Mouse (Mus musculus) neural tube, embryonic 13.5 days (tissue): Measurements from ENCODE around the gene Tas2r140. TPM values are rescaled to one million over a fixed set of nuclear protein-coding genes. Genes with fewer than 3 reads are reported as not detected.
A peak's percentile ranks its signal among the peaks of the same experiment; 100 is the strongest.

Source experiments
- ATAC-seq: fragments of 200-750 bp; cut with Nextera tagmentation; 2 replicates; pipeline ENCODE4 v1.8.0; 2017; ENCODE audit warnings: low read depth, mild to moderate bottlenecking, moderate TSS enrichment, moderate library complexity
- H3K27ac ChIP-seq: fragments of 300-500 bp; sonication (generic); replicated peaks from 2 replicates; pipeline ENCODE4 v1.5.1; 2015; ENCODE audit warnings: moderate library complexity, mild to moderate bottlenecking, inconsistent platforms
- H3K27me3 ChIP-seq: fragments of 300-500 bp; sonication (generic); 2 replicates; pipeline ENCODE4 v1.6.1; 2015; ENCODE audit warnings: mild to moderate bottlenecking, inconsistent platforms
- H3K36me3 ChIP-seq: fragments of 300-500 bp; sonication (generic); 2 replicates; pipeline ENCODE4 v1.6.1; 2015; ENCODE audit warnings: mild to moderate bottlenecking, inconsistent platforms
- H3K4me1 ChIP-seq: fragments of 300-500 bp; sonication (generic); replicated peaks from 2 replicates; pipeline ENCODE4 v1.6.1; 2015; ENCODE audit warnings: inconsistent platforms
- H3K4me2 ChIP-seq: fragments of 300-500 bp; sonication (generic); 2 replicates; pipeline ENCODE4 v1.6.1; 2015; ENCODE audit warnings: inconsistent platforms, mild to moderate bottlenecking, moderate library complexity
- H3K4me3 ChIP-seq: fragments of 300-500 bp; sonication (generic); 2 replicates; pipeline ENCODE4 v1.5.1; 2015; ENCODE audit warnings: mild to moderate bottlenecking, inconsistent platforms
- H3K9ac ChIP-seq: fragments of 300-500 bp; sonication (generic); 2 replicates; pipeline ENCODE4 v1.6.1; 2015; ENCODE audit warnings: moderate library complexity, mild to moderate bottlenecking, inconsistent platforms
- H3K9me3 ChIP-seq: fragments of 300-500 bp; sonication (generic); 2 replicates; pipeline ENCODE4 v1.6.1; 2016; ENCODE audit warnings: inconsistent platforms
- WGBS: fragments of 180-500 bp; shearing (Covaris S2); methylation state at CpG from one replicate; pipeline ENCODE4 v1.1.7; 2015; 5-methylcytosine and 5-hydroxymethylcytosine counted together
- polyA plus RNA-seq: library from polyadenylated mRNA; unstranded; fragments of >200 nt; fragmentation: Nextera tagmentation; extraction: Ambion mirVana; gene quantifications from 2 replicates; pipeline ENCODE4 v1.2.1, GENCODE M21; 2015

The Tas2r140 gene
- polyA plus RNA-seq = not detected in 2 replicates

GRCm38 (mm10) chr6:133055716-133056115 lies at the start of gene Tas2r140:
TSS of gene Tas2r140 (minus strand) at chr6:133055816.
- no peak within 1 kb of the TSS for H3K27ac ChIP-seq
- H3K36me3 ChIP-seq = no peaks in the 10 kb centered on the region
- H3K9ac ChIP-seq = no peak within 1 kb of the TSS
- no peaks in the 10 kb centered on the region for H3K4me1 ChIP-seq
- H3K4me3 ChIP-seq = no peak within 1 kb of the TSS
- H3K27me3 ChIP-seq = no peaks in the 10 kb centered on the region
- H3K4me2 ChIP-seq = no peak within 1 kb of the TSS
- no peak for ATAC-seq
- no peaks in the 10 kb centered on the region for H3K9me3 ChIP-seq

GRCm38 (mm10) chr6:133104609-133104921 lies 48.9 kb upstream of the Tas2r140 start, which contains the start of gene Smim10l1:
TSS of gene Smim10l1 (plus strand) at chr6:133104909.
- peak within 1 kb of the TSS; percentile 77 for H3K4me3 ChIP-seq
- H3K9me3 ChIP-seq = no peaks in the 10 kb centered on the region
- peak within 1 kb of the TSS; percentile 99 for H3K27ac ChIP-seq
- H3K9ac ChIP-seq = peak within 1 kb of the TSS; percentile 98
- peaks cover 13% of the 10 kb centered on the region for H3K4me1 ChIP-seq
- H3K27me3 ChIP-seq = no peaks in the 10 kb centered on the region
- H3K36me3 ChIP-seq = peaks cover 12% of the 10 kb centered on the region; the same call in 1 of the 2 replicates
- peak within 1 kb of the TSS; percentile 62 for H3K4me2 ChIP-seq
- ATAC-seq = no peak

- no peak overlapping the region for H3K4me3 ChIP-seq
- WGBS = 67% methylated on average over 1 of the region's 1 CpGs
- no peak overlapping the region for H3K27ac ChIP-seq
- no peak for ATAC-seq
- H3K4me1 ChIP-seq = peaks cover 12% of the 10 kb centered on the region
- no peaks in the 10 kb centered on the region for H3K27me3 ChIP-seq
- H3K4me2 ChIP-seq = no peak overlapping the region
- peaks cover 1% of the 10 kb centered on the region; the same call in 1 of the 2 replicates for H3K36me3 ChIP-seq
- no peak overlapping the region for H3K9ac ChIP-seq
- no peaks in the 10 kb centered on the region for H3K9me3 ChIP-seq
Observed at GRCm38 (mm10) chr6:133102430-133102829, 46.8 kb upstream of the Tas2r140 start.

- Histone ChIP-seq H3K4me3 (no peak overlapping the region), H3K27ac (no peak overlapping the region), H3K4me1 (no peaks in the 10 kb centered on the region), H3K36me3 (no peaks in the 10 kb centered on the region), H3K27me3 (no peaks in the 10 kb centered on the region), H3K9ac (no peak overlapping the region), H3K9me3 (no peaks in the 10 kb centered on the region), H3K4me2 (no peak overlapping the region)
- ATAC-seq = no peak
- WGBS = 78% methylated on average over 8 of the region's 8 CpGs
Observed at GRCm38 (mm10) chr6:133092226-133092625, 36.6 kb upstream of the Tas2r140 start.

GRCm38 (mm10) chr6:133037001-133037400 lies 18.6 kb downstream of the Tas2r140 start, which contains the start of gene Tas2r103:
TSS of gene Tas2r103 (minus strand) at chr6:133037101.
- Histone ChIP-seq H3K4me1 (no peaks in the 10 kb centered on the region), H3K9ac (no peak within 1 kb of the TSS), H3K27me3 (no peaks in the 10 kb centered on the region), H3K36me3 (no peaks in the 10 kb centered on the region), H3K4me2 (no peak within 1 kb of the TSS), H3K4me3 (no peak within 1 kb of the TSS), H3K9me3 (no peaks in the 10 kb centered on the region), H3K27ac (no peak within 1 kb of the TSS)
- ATAC-seq = no peak
- WGBS = 84% methylated on average over 2 of the region's 2 CpGs

Other genes with a start within 250 kb of the Tas2r140 start
- gene Tas2r123, start 208.7 kb downstream of the Tas2r140 start, polyA plus RNA-seq = not detected in 2 replicates
- not detected in 2 replicates for gene Tas2r116, start 200.4 kb downstream of the Tas2r140 start, polyA plus RNA-seq
- gene Tas2r110, start 187.8 kb downstream of the Tas2r140 start, polyA plus RNA-seq = not detected in 2 replicates
- gene Tas2r113, start 162.8 kb downstream of the Tas2r140 start, polyA plus RNA-seq = not detected in 2 replicates
- gene Tas2r125, start 146.2 kb downstream of the Tas2r140 start, polyA plus RNA-seq = 0.49 TPM in 1 of 2 replicates, not detected in the other
- not detected in 2 replicates for gene Tas2r129, start 104.7 kb downstream of the Tas2r140 start, polyA plus RNA-seq
- gene Tas2r131, start 97.9 kb downstream of the Tas2r140 start, polyA plus RNA-seq = not detected in 2 replicates
- not detected in 2 replicates for gene Tas2r109, start 74.9 kb downstream of the Tas2r140 start, polyA plus RNA-seq
- not detected in 2 replicates for gene Tas2r103, start 18.7 kb downstream of the Tas2r140 start, polyA plus RNA-seq
- gene Smim10l1, start 49.1 kb upstream of the Tas2r140 start, polyA plus RNA-seq = 120 and 134 TPM in 2 replicates
- gene 5530400C23Rik, start 236.4 kb upstream of the Tas2r140 start, polyA plus RNA-seq = not detected in 2 replicates